Mouse (Mus musculus) testis, adult 2 months (tissue): ENCODE results near the gene Hoxd12.

ENCODE experiments used
- CTCF ChIP-seq: fragments of 200-500 bp; IDR thresholded peaks from 2 replicates; pipeline ENCODE4 v1.5.1; 2012; ENCODE audit warnings: low read depth, mild to moderate bottlenecking, inconsistent platforms, low read length, moderate library complexity; ENCODE audit not compliant: control insufficient read depth, insufficient read depth, insufficient replicate concordance
- POLR2A ChIP-seq: fragments of 200-500 bp; IDR thresholded peaks from 2 replicates; pipeline ENCODE4 v1.6.1; 2012; ENCODE audit warnings: low read depth, mild to moderate bottlenecking, inconsistent platforms, low read length, moderate library complexity; ENCODE audit not compliant: control insufficient read depth

GRCm38 (mm10) chr2:74704999-74705466 lies 30.2 kb downstream of the Hoxd12 start:
- TF ChIP-seq POLR2A (no peak), CTCF (no peak)
